Mouse (Mus musculus) kidney, adult 2 months (tissue): Measurements from ENCODE around the gene Zfp536.

Experiments
- CTCF ChIP-seq: fragments of 200-500 bp; conservative IDR thresholded peaks from 2 replicates; pipeline ENCODE4 v1.5.1; 2011; ENCODE audit warnings: low read depth, mild to moderate bottlenecking, control low read depth, low read length, moderate library complexity, mixed read lengths; ENCODE audit not compliant: insufficient read depth, insufficient read length
- POLR2A ChIP-seq: fragments of 200-500 bp; IDR thresholded peaks from one replicate; pipeline ENCODE4 v1.6.1; 2011; ENCODE audit warnings: low read depth, low read length, control low read depth

- TF ChIP-seq CTCF, result no peak
- TF ChIP-seq POLR2A, result no peak
Measured at GRCm38 (mm10) chr7:37634812-37635211, 138.6 kb downstream of the Zfp536 start.
